Mouse (Mus musculus) frontal cortex, adult (tissue): ENCODE measurements around the gene Nelfe.
A peak's percentile ranks its signal among the peaks of the same experiment; 100 is the strongest.

ENCODE experiments used
- ATAC-seq: cut with Nextera tagmentation; 2 replicates; pipeline ENCODE4 v1.9.2; 2017; ENCODE audit warnings: mild to moderate bottlenecking, moderate library complexity, mixed read lengths; ENCODE audit not compliant: low TSS enrichment

The Nelfe gene

GRCm38 (mm10) chr17:34847192-34847591 lies 3.0 kb upstream of the Nelfe start:
- ATAC-seq = no peak

GRCm38 (mm10) chr17:34847615-34848014 lies 2.6 kb upstream of the Nelfe start:
- ATAC-seq = no peak

DNA sequence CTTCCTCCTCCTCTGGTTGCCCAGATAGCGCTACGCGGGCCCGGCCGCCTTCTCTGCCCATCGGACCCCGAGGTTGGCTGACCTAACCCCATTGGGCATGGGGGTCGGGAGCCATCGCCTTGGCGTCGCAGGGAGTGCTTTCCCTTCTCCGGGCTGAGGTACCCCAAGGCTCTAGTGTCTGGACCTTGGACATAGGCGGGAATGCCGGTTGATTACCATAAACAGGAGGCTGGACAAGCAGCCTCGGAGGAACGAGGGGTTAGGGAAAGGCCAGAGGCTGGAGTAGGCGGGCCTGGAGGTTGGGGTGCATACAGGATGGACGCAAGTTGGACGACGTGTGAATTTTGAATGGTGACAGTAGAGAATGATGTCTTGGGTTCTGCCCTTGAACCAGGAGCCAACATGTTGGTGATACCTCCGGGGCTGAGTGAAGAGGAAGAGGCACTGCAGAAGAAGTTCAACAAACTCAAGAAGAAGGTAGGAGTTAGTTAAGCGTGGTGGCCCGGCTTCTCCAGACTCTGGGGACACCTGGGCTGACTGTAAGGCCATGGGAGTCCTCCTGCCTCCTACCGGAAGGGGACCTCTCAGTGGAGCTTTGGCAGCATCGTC lies 430 bp downstream of the Nelfe start:
- ATAC-seq = peak; percentile 8; the same call in 1 of the 2 replicates

DNA sequence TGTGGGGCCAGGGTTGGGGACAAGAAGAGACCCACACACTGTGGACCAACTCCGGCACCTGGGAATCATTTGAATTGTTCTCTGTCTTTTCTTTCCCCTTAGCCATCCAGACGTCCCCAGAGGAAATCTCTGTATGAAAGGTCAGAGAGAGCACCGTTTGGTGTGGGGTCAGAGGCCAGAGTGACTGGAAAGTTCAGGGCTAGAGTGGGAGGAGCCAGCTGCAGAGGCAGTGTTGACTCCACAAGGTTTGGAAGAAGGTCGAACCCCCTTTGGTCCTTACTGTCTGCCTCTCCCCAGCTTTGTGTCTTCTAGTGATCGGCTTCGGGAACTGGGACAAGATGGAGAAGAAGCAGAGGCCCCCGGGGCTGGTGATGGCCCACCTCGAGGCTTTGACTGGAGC lies 3.3 kb downstream of the Nelfe start:
- ATAC-seq = no peak

DNA sequence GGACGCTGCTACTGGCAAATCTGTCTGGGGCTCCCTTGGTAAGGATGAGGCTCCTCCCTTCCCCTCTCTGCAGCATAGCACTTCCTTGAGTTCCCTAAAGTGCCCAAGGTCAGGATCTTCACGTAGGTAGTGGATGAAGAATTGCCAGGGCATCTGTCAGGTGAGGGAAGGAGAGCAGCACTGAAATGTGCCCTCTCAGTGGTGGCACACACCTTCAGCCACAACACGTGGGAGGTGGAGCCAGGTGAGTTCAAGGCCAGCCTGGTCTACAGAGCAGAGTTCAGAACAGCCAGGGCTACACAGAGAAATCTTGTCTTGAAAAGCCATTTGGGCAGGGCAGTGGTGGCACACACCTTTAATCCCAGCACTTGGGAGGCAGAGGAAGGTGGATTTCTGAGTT lies 4.6 kb downstream of the Nelfe start:
- ATAC-seq = no peak

- no peak for ATAC-seq
Measured at GRCm38 (mm10) chr17:34855825-34856224, 5.6 kb downstream of the Nelfe start.

DNA sequence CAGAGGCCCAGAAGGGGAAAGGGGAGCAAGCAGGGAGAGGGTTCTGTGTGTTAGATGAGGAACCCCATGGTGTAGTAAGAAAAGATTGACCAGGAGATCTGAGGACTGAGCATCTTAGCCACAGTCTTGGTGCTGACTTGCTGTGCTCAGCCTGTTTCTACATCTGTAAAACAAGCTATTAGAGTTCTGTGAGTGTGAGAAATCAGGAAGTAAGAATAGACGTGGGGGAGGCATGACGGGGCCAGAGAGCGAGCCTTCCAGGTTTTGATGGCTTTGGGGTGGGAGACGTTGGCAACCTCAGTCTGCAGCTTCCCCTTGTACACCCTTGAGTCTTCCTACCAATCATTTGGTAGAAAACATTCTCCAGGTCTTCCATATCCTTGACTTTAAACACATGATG lies 8.5 kb downstream of the Nelfe start:
- no peak for ATAC-seq

DNA sequence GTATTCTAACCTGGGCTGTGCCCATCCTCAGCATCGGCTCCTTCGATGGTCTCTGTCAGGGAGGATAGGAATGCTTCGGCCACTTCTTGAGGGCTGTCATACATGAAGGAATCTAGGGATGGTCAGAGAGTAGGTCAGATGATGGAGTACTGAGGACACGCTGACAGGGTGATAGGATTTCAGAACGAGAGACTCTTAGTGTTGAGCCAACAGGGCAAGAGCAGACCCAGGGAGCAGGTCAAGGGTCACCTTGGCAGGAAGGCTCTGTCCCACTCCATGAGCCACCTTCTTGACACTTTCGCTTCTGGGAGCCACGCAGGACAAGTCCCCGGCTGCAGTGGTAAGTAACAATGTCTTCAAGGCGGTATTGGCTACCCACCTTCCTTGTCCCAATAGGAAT lies 10.3 kb downstream of the Nelfe start:
- no peak for ATAC-seq

- no peak for ATAC-seq
Measured at GRCm38 (mm10) chr17:34861704-34862415, 11.7 kb downstream of the Nelfe start.

DNA sequence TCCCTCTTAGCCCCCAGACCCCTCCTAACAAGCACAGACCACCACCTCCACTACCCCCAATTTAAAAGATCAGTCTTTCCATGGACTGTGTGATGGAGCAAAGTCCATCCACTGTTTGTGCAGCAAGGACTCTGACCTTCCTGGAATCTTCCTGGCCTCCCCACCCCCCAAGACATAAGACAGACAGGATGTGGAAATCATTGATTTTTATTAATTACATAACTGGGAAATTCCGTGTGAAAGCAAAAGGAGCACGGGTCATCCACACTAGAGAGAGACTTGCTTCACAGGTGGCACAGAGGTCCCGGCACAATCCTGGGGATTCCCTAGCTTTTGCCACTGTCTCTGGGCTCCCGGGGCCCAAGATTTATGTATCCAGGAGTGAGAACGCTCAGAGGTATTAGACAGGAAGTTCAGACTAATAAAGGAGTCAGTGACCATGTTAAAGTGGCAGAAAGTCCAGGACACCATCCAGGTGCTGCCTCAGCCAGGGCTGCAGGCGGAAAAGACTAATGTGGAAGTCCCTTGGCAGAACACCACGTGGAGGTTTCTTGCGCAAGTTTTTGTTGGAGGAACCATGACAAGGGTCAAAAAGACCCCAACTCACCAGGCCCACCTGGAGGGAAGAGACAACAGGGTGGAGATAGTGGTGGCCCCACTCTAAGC lies 12.4 kb downstream of the Nelfe start, which contains the start of gene Cfb:
Cfb (minus strand) TSS at position 103 of the 666 bp plus-strand sequence.
- ATAC-seq = no peak

DNA sequence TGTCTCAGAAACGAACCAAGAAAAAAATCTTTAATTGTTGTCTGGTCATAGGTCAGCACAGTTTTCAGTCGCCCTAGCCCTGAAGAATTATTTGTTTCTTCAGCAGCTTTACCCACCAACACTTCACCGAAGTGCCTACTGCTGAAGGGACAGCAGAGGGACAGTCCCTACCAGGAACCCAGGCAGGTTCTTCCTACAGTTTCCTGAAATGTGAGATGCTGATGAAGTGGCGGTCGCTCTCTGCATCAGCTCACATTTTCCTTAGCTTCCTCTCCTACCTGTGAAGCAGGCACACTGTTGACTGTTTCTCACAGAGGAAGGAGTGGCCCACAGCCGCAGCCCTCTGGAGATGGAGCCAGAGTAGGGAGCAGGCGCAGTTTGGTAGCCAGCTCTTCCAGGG lies 15.8 kb downstream of the Nelfe start:
- ATAC-seq = no peak

- ATAC-seq = no peak
Measured at GRCm38 (mm10) chr17:34874321-34874720, 24.1 kb downstream of the Nelfe start.

GRCm38 (mm10) chr17:34879336-34879879 lies 29.2 kb downstream of the Nelfe start, which contains the start of gene Zbtb12:
Gene Zbtb12, plus strand, starts transcription at chr17:34879483.
- ATAC-seq = no peak

DNA sequence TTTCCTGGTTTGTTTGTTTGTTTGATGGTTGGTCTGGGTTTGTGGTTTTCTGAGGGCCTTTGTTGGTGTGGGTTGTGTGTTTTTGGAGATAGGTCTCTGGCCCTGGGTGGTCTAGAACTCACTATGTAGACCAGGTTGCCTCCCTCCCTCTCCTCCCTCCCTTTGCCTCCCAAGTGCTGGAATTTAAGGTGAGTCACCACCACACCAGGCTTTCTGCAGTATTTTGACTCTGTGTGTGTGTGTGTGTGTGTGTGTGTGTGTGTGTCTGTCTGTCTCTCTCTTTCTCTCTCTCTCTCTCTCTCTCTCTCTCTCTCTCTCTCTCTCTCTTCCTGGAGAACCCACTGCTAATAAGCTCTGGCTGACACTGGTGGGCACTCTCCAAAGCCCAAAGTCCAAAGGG lies 31.0 kb downstream of the Nelfe start:
- no peak for ATAC-seq

- ATAC-seq = no peak
Measured at GRCm38 (mm10) chr17:34881683-34882310, 31.6 kb downstream of the Nelfe start, which contains the start of gene Gm20547. Gene Gm20547, minus strand, starts transcription at chr17:34882042.

DNA sequence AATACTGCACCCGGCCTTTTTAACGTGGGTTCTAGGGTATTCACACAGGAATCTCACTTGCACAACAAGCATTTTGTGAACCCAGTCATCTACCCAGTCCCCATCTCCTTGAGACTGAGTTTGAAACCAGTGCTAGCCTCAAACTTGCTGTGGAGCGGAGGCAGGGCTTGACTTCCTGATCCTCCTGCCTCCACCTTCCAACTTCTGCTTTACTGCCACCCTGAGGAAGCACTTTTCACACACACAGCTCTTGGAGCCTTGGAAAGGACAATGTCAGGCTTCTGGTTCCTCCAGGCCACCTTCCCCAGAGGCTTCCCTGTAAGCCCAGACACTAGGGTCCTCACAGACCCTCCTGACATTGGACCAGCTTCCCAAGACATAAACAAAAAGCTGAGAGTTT lies 33.1 kb downstream of the Nelfe start:
- ATAC-seq = no peak

GRCm38 (mm10) chr17:34884704-34885103 lies 34.5 kb downstream of the Nelfe start:
- no peak for ATAC-seq

DNA sequence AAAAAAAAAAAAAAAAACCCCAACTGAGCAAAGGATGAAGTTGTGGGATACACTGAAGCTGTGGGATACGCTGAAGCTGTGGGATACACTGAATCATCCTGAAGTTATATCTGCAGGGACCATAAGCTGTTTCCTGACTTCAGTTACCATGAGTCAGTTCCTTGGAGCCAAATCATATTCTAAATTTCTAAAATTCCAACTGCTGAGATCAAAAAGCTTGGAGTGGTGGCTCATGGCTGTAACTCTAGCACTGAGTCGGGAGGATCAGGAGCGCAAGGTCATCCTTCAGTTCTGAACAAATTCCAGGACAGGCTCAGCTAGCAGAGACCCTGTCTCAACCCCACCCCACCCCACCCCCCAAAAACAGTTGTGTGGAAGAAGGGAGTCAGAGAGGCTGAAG lies 35.4 kb downstream of the Nelfe start:
- ATAC-seq = no peak

DNA sequence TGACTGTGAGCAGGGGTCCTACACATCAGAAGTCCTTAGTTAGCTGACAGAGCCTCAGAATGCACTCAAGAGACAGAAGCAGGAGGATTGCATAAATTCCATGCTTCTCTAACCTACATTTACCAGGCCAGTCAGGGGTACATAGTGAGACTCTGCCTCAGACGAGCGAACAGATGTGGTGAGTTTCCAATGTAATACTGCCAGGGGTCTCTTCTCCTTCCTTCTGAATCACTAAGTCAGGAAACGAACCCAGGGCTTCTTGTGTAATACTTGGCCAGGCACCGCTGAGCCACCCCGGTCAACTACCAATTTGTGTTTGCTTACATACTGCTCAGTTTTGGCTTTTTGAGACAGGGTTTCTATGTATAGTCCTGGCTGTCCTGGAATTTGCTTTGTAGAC lies 37.8 kb downstream of the Nelfe start:
- ATAC-seq = no peak

DNA sequence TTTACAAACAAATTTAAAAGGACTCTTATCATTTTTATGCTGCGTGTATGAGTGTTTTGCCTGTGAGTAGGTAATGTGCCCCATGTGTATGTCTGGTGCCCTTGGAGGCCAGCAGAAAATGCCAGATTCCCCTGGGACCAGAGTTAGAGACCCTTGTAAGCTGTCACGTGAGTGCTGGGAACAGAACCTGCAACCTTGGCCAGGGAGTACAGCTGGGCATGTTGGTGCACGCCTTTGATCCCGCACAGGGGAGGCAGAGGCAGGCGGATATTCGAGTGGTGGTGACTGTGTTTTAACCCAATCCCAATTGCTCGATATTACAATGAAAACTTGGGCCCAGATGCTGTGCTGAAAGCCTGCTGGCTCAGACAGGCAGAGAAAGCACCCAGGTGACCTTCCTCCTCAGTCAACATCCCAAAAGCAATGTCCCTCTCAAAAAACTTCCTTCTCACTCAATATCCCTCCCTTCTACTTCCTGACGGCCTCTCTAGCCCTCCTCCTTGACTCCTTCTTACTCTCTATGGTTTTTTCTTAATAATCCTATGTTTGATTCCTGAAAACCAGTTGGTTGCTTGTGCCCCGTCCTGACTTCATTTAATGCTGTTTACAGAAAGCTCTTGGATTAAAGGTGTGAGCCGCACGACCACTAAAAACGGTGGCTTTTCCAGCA lies 40.0 kb downstream of the Nelfe start:
- no peak for ATAC-seq

GRCm38 (mm10) chr17:34891377-34891776 lies 41.2 kb downstream of the Nelfe start:
- ATAC-seq = no peak
